Mouse (Mus musculus) kidney, embryonic 15.5 days (tissue): ENCODE data around the gene Actc1. TPM values are rescaled to one million over a fixed set of nuclear protein-coding genes. Genes with fewer than 3 reads are reported as not detected.

Source experiments
- ATAC-seq: fragments of 200-750 bp; cut with Nextera tagmentation; replicated peaks from 2 replicates; pipeline ENCODE4 v1.8.0; 2017; ENCODE audit warnings: moderate TSS enrichment; ENCODE audit not compliant: low FRiP score
- H3K27ac ChIP-seq: fragments of 300-500 bp; sonication (generic); 2 replicates; pipeline ENCODE4 v1.5.1; 2015; ENCODE audit warnings: mild to moderate bottlenecking, inconsistent platforms
- H3K27me3 ChIP-seq: fragments of 300-500 bp; sonication (generic); 2 replicates; pipeline ENCODE4 v1.6.1; 2015; ENCODE audit warnings: inconsistent platforms
- H3K36me3 ChIP-seq: fragments of 300-500 bp; sonication (generic); 2 replicates; pipeline ENCODE4 v1.6.1; 2015; ENCODE audit warnings: inconsistent platforms
- H3K4me1 ChIP-seq: fragments of 300-500 bp; sonication (generic); 2 replicates; pipeline ENCODE4 v1.6.1; 2015; ENCODE audit warnings: inconsistent platforms
- H3K4me2 ChIP-seq: fragments of 300-500 bp; sonication (generic); 2 replicates; pipeline ENCODE4 v1.6.1; 2015; ENCODE audit warnings: moderate library complexity, mild to moderate bottlenecking, inconsistent platforms
- H3K4me3 ChIP-seq: fragments of 300-500 bp; sonication (generic); replicated peaks from 2 replicates; pipeline ENCODE4 v1.5.1; 2015; ENCODE audit warnings: mild to moderate bottlenecking, inconsistent platforms
- H3K9ac ChIP-seq: fragments of 300-500 bp; sonication (generic); 2 replicates; pipeline ENCODE4 v1.6.1; 2015; ENCODE audit warnings: mild to moderate bottlenecking, inconsistent platforms
- H3K9me3 ChIP-seq: fragments of 300-500 bp; sonication (generic); replicated peaks from 2 replicates; pipeline ENCODE4 v1.6.1; 2016; ENCODE audit warnings: inconsistent platforms
- WGBS: fragments of 180-500 bp; shearing (Covaris S2); methylation state at CpG from one replicate; pipeline ENCODE4 v1.1.7; 2015; ENCODE audit warnings: mixed read lengths; 5-methylcytosine and 5-hydroxymethylcytosine counted together
- polyA plus RNA-seq: library from polyadenylated mRNA; unstranded; fragments of >200 nt; fragmentation: Nextera tagmentation; extraction: Ambion mirVana; gene quantifications from 2 replicates; pipeline ENCODE4 v1.2.1, GENCODE M21; 2015

The Actc1 gene
- 101 and 151 TPM in 2 replicates for polyA plus RNA-seq

GRCm38 (mm10) chr2:114052696-114053598 is at the start of gene Actc1:
TSS of gene Actc1 (minus strand) at chr2:114053548.
- no peak within 1 kb of the TSS for H3K9ac ChIP-seq
- H3K4me1 ChIP-seq = peaks cover 3% of the 10 kb centered on the region
- 12% methylated on average over 14 of the region's 14 CpGs for WGBS
- no peaks in the 10 kb centered on the region for H3K9me3 ChIP-seq
- H3K27ac ChIP-seq = no peak within 1 kb of the TSS
- no peaks in the 10 kb centered on the region for H3K27me3 ChIP-seq
- no peaks in the 10 kb centered on the region for H3K36me3 ChIP-seq
- H3K4me3 ChIP-seq = peak within 1 kb of the TSS; percentile 8; the same call in 1 of the 2 replicates
- H3K4me2 ChIP-seq = peak within 1 kb of the TSS; percentile 48
- peak; percentile 64; the same call in 1 of the 2 replicates for ATAC-seq

- H3K4me2 ChIP-seq = no peak overlapping the region
- H3K4me1 ChIP-seq = no peaks in the 10 kb centered on the region
- peaks cover 78% of the 10 kb centered on the region for H3K36me3 ChIP-seq
- no peaks in the 10 kb centered on the region for H3K27me3 ChIP-seq
- no peak for ATAC-seq
- no peak overlapping the region for H3K9ac ChIP-seq
- no peak overlapping the region for H3K4me3 ChIP-seq
- no peak overlapping the region for H3K27ac ChIP-seq
- 87% methylated on average over 3 of the region's 3 CpGs for WGBS
- H3K9me3 ChIP-seq = no peaks in the 10 kb centered on the region
Observed at GRCm38 (mm10) chr2:114102471-114102870, 49.1 kb upstream of the Actc1 start.

DNA sequence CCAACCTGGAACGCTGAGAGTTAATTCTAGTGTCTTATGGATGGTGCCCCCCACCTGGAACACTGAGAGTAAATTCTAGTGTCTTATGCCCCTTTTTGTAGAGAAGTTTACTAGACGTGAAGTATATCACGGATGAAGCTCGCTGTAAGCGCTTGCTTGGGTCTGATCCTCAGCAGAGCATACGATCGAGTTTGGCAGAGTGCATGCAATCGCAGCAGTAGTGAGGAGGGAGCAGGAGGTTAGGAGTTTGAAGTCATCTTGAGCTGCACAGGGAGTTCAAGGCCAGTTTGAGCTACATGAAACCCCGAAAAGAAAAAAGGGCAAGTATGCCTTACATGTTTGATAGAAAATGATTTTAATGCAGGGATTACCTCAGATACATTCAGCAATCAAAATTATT is 47.5 kb upstream of the Actc1 start:
- Histone ChIP-seq H3K4me1 (no peaks in the 10 kb centered on the region), H3K27me3 (no peaks in the 10 kb centered on the region), H3K27ac (no peak overlapping the region), H3K9ac (no peak overlapping the region), H3K36me3 (peaks cover 67% of the 10 kb centered on the region), H3K4me3 (no peak overlapping the region), H3K4me2 (no peak overlapping the region), H3K9me3 (no peaks in the 10 kb centered on the region)
- ATAC-seq = no peak
- 94% methylated on average over 9 of the region's 9 CpGs for WGBS

- H3K9ac ChIP-seq = no peak overlapping the region
- peaks cover 57% of the 10 kb centered on the region for H3K36me3 ChIP-seq
- H3K4me3 ChIP-seq = no peak overlapping the region
- no peaks in the 10 kb centered on the region for H3K9me3 ChIP-seq
- 92% methylated on average over 3 of the region's 3 CpGs for WGBS
- no peak overlapping the region for H3K4me2 ChIP-seq
- H3K27ac ChIP-seq = no peak overlapping the region
- H3K27me3 ChIP-seq = no peaks in the 10 kb centered on the region
- no peak for ATAC-seq
- no peaks in the 10 kb centered on the region for H3K4me1 ChIP-seq
Observed at GRCm38 (mm10) chr2:114099816-114100215, 46.5 kb upstream of the Actc1 start.

- H3K9ac ChIP-seq = no peak overlapping the region
- no peak overlapping the region for H3K27ac ChIP-seq
- peaks cover 50% of the 10 kb centered on the region for H3K36me3 ChIP-seq
- no peak for ATAC-seq
- 93% methylated on average over 5 of the region's 5 CpGs for WGBS
- no peaks in the 10 kb centered on the region for H3K4me1 ChIP-seq
- no peaks in the 10 kb centered on the region for H3K9me3 ChIP-seq
- H3K4me3 ChIP-seq = no peak overlapping the region
- no peaks in the 10 kb centered on the region for H3K27me3 ChIP-seq
- H3K4me2 ChIP-seq = no peak overlapping the region
Observed at GRCm38 (mm10) chr2:114099109-114099508, 45.8 kb upstream of the Actc1 start.

- Histone ChIP-seq H3K4me3 (no peak overlapping the region), H3K4me2 (no peak overlapping the region), H3K27me3 (no peaks in the 10 kb centered on the region), H3K36me3 (peaks cover 37% of the 10 kb centered on the region), H3K27ac (no peak overlapping the region), H3K4me1 (no peaks in the 10 kb centered on the region), H3K9ac (no peak overlapping the region), H3K9me3 (no peaks in the 10 kb centered on the region)
- ATAC-seq = no peak
- 89% methylated on average over 4 of the region's 4 CpGs for WGBS
Observed at GRCm38 (mm10) chr2:114097627-114098026, 44.3 kb upstream of the Actc1 start.

- H3K4me2 ChIP-seq = no peak overlapping the region
- H3K9ac ChIP-seq = no peak overlapping the region
- no peak overlapping the region for H3K27ac ChIP-seq
- no peaks in the 10 kb centered on the region for H3K9me3 ChIP-seq
- WGBS = 88% methylated on average over 1 of the region's 1 CpGs
- H3K36me3 ChIP-seq = peaks cover 27% of the 10 kb centered on the region
- no peaks in the 10 kb centered on the region for H3K27me3 ChIP-seq
- no peak overlapping the region for H3K4me3 ChIP-seq
- ATAC-seq = no peak
- no peaks in the 10 kb centered on the region for H3K4me1 ChIP-seq
Observed at GRCm38 (mm10) chr2:114096570-114096969, 43.2 kb upstream of the Actc1 start.

DNA sequence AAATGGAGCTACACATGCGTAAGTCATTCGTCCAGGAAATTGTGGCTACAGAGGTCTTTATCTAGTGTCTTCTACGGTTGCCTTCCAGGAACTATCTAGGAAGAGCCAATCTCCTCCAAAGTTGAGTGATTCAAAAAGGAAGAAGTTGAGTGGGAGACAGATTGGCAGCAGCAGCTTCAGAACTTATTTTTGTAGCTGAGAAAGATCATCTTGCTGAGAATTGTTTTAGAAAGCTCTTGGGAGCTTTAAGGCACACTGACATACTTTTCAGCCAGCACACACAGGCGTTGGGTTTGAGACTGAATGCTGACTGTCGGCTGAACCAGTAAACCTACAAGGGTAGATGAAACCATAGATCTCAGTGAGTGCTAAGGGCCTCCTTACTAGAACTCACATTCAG is 42.0 kb upstream of the Actc1 start:
- Histone ChIP-seq H3K4me3 (no peak overlapping the region), H3K27ac (no peak overlapping the region), H3K9ac (no peak overlapping the region), H3K4me2 (no peak overlapping the region), H3K9me3 (no peaks in the 10 kb centered on the region), H3K4me1 (no peaks in the 10 kb centered on the region), H3K36me3 (peaks cover 16% of the 10 kb centered on the region), H3K27me3 (no peaks in the 10 kb centered on the region)
- WGBS = 74% methylated on average over 5 of the region's 5 CpGs
- ATAC-seq = no peak

- Histone ChIP-seq H3K4me1 (no peaks in the 10 kb centered on the region), H3K9ac (no peak overlapping the region), H3K9me3 (no peaks in the 10 kb centered on the region), H3K27me3 (no peaks in the 10 kb centered on the region), H3K4me3 (no peak overlapping the region), H3K4me2 (no peak overlapping the region), H3K27ac (no peak overlapping the region), H3K36me3 (peaks cover 10% of the 10 kb centered on the region)
- WGBS = 94% methylated on average over 1 of the region's 1 CpGs
- no peak for ATAC-seq
Observed at GRCm38 (mm10) chr2:114094696-114095095, 41.3 kb upstream of the Actc1 start.

DNA sequence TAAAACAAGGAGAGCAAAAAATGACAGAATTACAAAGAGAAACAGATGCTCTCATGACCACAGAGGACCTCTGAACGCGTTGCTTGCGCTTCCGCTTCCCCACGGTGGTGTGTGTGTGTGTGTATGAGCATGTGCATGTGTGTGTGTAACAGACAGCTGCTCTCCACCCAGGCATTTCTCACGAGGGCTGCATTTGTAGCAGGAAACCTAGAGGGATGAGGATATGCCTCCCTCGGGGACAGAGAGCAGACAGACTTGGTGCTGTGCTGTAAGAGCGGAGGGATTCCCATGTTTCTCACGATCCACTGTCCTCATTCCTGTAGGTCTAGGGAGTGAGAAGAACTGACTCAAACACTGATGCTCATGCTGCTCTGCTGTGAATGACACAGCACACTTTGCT is 40.2 kb upstream of the Actc1 start:
- Histone ChIP-seq H3K36me3 (no peaks in the 10 kb centered on the region), H3K27me3 (no peaks in the 10 kb centered on the region), H3K27ac (no peak overlapping the region), H3K9ac (no peak overlapping the region), H3K4me3 (no peak overlapping the region), H3K9me3 (no peaks in the 10 kb centered on the region), H3K4me1 (no peaks in the 10 kb centered on the region), H3K4me2 (no peak overlapping the region)
- 77% methylated on average over 9 of the region's 9 CpGs for WGBS
- ATAC-seq = no peak

DNA sequence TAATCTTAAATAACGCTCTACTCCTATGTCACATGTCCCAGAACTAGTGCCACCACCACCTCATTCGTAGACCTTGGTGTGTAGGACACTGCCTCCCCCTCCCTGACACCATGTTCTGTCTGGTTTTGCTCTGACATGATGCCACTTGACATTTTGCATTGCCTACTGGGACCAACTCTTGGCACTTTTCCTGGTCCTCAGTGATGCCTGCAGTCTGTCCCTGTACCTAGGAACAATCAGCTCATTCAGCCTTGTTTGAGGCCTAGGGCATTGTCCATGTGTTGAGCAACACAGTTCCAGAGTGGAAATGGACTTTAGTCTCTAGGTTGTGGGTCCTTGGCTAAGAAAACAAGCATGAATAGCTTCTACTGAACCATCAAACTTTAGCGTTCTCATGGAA is 36.5 kb upstream of the Actc1 start:
- 89% methylated on average over 3 of the region's 3 CpGs for WGBS
- Histone ChIP-seq H3K9me3 (no peaks in the 10 kb centered on the region), H3K4me2 (no peak overlapping the region), H3K36me3 (no peaks in the 10 kb centered on the region), H3K4me3 (no peak overlapping the region), H3K4me1 (no peaks in the 10 kb centered on the region), H3K27ac (no peak overlapping the region), H3K9ac (no peak overlapping the region), H3K27me3 (no peaks in the 10 kb centered on the region)
- no peak for ATAC-seq

DNA sequence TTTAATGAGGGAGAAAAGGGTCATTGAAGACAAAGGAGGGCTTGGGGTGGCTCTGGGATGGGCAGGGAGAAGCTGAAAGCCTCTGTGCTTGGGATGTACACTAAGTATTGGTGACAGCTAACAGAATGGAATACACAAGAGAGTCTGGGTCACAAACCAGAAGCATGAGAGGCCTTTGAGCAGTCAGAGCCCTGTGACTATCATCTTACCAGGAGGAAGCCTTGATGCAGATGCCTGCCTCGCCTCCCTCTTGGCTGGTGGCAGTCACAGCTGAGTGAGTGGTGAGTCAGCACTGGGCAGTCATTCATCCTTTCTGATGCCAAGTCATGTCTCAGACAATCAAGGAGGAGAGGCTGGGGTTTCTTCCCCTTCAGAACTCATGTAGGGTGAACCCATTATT is 33.9 kb upstream of the Actc1 start:
- Histone ChIP-seq H3K4me2 (no peak overlapping the region), H3K27me3 (no peaks in the 10 kb centered on the region), H3K27ac (no peak overlapping the region), H3K4me3 (no peak overlapping the region), H3K36me3 (no peaks in the 10 kb centered on the region), H3K9me3 (no peaks in the 10 kb centered on the region), H3K4me1 (no peaks in the 10 kb centered on the region), H3K9ac (no peak overlapping the region)
- peak; percentile 73; the same call in 1 of the 2 replicates for ATAC-seq
- WGBS = 17% methylated on average over 1 of the region's 1 CpGs
